Mouse (Mus musculus) retina, embryonic 14.5 days (tissue): ENCODE measurements at regions not wholly inside any gene's neighbourhood (a gene's known extent, or its start where the extent isn't known, plus 50 kb on each side); places are given as distances from the start of the nearest gene placed in this dataset.

Experiments
- DNase-seq: peaks from one replicate; pipeline ENCODE4 v3.0.0-alpha.2; 2015; ENCODE audit warnings: low spot score

DNA sequence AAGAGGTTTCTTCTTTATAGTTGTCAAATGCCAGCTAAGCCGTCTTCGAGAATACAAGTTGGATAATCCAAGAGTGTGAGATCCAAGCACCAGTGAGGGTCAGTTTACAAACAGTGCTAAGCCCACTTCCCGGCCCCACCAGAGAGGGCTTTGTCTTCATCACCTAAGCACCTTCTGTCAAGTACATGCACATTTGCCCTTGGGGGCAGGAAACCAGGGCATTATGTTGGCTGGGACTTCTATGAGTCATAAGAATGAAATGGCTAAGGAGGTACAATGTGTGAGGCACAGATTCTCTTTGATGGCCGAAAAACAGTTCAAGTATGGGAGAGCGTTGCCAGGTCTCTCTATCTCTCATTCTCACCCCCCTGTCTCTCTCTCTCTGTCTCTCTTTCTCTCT, 387.1 kb downstream of the Nedd1 start:
- DNase-seq = no peak

DNA sequence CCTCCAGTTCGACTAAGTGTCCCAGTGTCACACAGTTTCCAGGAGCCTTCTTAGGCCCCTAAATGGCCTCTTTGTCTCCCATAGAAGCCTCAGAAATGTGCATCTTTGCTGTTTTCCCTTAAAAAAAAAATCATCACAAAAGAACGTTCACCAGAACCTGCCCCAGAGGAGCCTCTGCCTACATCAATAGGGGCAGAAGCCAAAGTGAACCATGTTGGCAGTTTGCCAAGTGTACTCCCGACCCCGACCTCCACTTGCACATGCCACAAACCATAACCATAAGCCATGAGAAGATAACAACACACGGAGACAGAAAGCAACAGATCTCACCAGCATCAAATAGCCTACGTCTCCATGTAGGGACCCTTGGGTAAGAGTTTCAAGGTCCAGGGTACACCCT, 388.4 kb downstream of the Nedd1 start:
- DNase-seq = peak; percentile 64

DNA sequence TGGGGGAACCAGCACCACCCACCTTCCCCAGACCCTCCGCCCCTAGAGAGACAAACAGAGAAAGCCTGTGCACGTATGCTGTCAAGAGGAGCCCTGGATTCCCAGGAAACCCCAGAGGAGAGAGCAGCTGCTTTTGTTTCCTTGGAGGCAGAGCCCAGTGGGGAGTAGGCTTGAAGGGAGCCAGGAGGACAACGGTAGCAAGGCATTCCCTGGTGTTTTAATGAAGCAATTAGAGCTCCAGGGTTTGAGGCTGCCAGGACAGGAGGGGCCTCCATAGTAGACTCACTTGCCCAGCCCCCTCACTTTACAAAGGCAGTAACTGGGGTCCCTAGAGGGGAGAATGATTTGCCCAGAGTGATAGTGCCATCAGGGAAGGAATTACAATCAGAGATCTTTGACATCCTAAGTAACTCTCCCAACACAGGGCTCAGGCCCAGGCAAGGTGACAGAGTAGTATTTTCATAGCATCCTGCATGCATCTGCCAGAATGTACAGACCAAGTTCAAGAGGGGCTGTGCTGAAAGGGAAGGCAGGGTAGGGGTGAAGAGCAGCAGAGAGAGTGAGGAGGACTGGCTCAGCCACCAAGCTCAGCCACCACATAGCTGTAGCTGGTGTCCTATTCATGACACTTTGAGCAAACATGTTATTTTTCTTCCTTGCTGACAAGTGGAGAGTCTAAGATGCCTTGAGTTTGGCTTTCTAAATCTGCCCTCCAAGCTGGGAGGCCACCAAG, 389.0 kb downstream of the Nedd1 start:
- DNase-seq = peak; percentile 90

DNA sequence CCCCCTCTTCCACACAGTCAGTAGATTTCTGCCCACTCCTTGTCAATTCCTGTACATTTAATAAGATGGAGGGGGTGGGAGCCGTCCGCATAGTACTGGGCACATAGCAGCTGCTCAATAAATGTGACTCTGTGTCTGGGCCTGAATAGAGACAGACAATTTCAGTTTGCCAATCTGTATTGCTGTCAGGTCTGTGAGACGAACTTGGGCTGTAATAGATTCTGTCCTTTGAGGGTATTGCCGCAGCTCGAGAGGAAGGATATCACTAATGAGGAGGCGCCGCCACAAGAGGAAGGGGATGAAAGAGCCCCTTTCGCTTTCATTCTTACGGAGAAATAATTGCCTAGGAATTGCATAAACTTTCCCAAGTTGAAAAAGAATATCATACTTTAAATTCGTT, 392.1 kb downstream of the Nedd1 start:
- DNase-seq = no peak

DNA sequence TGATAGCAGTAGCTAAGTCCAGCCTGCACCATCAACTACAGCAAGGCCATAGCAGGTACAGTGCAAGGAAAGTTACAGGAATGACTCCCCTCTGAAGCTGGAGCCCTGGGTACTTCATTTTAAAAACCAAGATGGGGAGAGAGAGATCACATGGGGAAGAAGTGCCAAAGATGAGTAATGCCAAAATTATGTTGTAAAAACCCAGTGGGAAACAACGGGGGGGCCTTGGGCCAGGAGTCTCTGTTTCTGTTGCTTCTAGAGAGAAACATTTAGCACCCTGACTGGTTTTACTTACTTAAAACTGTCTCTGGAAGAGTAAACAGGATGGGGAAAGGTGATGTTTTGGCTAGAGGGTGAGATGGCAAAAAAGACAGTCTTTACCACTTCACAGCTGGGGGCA, 392.6 kb downstream of the Nedd1 start:
- no peak for DNase-seq

DNA sequence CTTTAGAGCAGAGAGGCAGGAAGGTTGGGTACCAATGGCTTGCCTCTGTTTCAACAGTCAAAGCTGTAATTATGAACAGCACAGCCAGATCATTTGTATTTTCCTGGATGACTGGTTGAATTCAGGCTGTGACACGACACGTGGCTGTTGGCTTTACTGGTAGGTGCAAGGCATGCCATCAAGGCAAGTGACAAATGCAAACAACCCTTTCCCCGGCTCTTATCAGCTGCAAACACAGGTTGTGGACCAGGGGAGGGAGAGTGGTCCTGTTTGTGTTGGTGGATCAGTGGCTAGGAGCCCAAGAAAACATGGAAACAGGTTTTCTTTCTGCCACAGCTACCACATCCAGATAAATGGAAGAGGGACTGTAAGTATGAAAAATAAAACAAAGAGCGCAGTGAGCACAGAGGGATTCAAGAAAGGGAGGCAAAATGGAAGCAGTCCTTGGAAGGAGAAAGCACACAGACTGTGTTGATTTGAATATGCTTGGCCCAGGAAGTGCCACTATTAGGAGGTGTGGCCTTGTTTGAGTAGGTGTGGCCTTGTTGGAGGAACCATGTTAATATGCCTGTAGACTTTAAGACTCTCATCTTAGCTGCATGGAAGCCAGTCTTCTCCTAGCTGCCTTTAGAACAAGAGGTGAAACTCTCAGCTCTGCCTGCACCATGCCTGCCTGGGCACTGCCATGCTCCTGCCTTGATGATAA, 396.8 kb downstream of the Nedd1 start:
- DNase-seq = no peak

DNA sequence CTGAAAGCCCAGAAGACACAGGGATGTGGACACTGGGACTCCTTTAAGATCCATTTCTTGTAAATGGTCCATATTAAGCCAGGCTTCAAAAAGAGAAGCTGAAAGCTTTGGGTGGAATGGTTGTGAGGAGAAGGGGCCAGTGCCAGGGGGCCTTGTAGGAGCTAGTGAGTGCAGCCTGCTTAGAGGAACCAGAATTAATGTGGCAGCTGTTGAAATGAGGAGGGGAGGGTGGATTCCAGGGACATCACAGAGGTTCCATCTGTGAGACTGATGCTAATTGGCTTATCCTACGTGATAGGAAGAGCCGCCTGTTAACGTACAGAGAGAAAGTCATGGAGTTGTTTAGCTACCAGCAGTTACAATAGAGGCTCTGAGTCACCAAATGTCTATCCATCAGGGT, 407.6 kb downstream of the Nedd1 start:
- DNase-seq = peak; percentile 71

DNA sequence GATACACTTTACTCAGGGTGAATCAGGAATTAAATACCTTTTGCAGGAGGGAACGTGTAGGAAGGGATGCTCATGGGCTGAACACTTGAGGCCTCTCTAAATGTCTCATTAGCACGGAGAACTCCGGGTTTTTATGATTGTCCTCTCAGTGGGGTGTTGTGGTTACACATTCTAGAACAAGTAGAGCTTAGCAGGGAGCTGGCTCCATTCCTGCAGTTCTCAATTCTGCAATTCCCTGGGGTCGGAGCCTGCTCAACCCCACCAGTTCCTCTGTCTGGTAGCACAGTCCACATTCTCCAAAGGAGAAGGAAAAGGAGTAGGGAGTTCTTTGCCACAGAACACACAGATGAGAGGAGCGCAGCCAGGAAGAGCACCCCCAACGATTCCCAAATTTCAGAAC, 409.9 kb downstream of the Nedd1 start:
- no peak for DNase-seq

DNA sequence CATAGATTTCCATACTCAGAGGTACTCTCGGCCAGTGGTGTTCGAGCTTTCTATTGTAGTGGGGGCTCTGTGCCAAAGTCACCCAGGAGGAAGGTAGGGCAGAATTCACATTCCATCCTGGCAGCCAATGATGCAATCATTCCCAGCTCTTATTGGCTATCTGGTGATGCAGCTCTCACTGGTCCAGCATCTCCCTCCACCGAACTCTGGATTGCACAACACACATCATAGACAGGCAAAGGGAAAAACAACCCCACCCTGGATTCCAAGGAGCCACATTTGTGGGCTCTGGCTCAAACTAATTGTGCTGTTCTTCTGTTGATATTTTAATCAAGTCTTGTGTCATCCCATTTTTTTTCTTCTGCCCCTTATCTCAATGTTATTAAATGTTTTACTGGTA, 413.6 kb downstream of the Nedd1 start:
- DNase-seq = no peak

DNA sequence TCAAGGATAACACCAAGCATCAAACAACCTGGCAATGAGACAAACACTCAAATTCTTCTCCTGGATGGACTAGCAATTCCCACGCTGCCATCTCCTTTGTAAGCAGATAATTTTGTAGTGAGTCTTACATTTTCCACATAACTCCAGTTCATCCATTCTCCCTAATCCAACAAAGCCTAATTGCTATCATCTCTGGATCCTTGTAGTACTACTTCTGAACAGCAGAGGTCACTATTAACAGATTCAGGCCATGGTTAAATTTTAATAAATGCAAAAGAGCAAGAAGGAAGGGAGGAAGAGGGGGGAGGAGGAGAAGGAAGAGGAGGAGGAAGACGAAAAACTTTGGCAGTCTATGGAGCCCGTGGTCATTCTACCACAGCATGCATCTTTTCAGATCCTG, 414.4 kb downstream of the Nedd1 start:
- DNase-seq = peak; percentile 83

DNA sequence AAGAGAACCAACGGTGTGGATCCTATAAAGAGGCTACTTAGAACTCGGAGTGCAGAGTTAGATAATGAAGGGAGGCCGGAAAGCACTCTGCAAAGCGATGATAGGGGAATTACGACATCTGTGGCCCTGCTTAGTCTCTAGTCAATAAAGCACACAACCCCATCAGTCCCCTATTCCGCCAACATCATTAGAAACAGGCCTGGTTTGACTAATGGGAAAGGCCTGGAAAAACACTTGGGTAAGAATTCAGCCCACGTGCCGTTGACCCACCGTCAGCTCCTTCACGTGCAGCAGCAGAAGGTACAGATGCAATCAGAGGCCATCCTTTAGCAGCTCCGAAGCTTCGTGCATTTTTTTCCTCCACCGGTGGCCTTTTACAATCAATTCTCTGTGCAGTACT, 423.5 kb downstream of the Nedd1 start:
- DNase-seq = no peak

DNA sequence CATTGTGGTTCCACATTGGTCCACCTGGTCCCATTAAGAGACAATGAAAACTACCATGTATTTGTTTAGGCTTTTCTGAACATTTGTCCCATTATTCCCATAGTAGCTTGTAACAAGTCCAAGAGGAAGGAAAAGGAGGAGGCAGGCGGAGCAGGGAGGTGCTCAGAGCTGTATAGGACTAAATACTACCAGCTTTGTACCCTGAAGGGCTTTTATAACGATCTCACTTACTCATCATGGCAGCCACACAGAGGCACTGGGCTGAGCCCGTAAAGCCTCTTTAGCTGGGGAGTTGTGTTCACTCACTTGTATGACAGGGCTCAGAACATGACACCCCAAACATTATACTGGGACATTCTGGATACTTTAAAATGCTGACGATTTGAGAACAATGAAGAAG, 425.4 kb downstream of the Nedd1 start:
- no peak for DNase-seq

DNA sequence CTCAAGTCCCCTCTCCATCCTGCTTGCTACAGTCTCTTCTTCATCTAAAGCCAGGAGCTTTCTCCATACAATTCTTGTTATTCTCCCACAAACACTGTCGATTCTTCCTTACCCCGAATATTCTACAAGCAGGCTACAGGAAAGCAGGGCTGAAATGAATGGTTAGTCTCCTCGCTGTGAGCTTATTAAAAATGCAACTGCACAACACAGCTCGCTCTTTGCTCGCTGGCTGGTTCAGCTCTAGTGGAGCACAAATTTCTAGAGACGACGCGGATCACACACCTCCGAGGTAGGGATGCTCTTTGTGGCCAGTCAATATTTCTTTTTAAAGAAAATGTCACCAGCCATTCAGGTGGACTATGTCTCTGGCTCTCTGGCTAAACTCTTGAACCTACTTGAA, 425.9 kb downstream of the Nedd1 start:
- peak; percentile 25 for DNase-seq

DNA sequence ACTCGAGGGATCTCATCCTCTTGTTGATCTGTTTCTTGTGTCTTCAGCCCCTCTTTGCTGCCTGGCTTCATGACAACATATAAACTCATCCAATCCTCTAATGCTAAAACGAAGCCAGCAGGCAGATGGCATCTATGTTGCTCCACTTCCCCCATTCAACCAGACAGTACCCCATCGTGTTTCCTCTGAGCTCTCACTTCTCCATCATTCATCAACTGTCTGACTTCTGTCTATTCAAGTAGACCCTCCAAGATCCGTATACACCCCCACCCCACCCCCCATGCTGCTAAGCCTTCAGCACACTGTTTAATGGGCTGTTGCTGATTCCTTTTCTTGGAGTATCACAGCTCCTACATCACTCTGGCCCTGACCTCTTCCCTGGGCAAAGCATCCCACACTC, 429.0 kb downstream of the Nedd1 start:
- DNase-seq = peak; percentile 39

DNA sequence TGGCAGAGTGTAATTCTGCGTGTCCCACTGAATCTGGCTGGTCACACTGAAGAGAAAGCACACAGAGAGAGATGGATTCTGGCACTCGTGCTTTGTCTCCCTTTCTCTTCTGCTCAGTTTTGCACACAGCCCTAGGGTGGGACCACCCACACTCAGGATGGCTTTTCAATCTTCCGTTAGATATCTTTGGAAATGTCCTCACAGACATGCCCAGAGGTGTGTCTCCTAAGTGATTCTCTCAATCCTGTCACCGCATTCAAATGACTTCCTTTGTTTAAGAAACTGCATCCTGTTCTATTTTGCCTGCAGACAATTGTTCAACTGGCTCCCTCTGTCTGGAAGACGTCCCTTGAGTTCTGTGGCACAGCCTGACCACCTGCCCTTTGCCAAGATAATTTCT, 433.0 kb downstream of the Nedd1 start:
- no peak for DNase-seq

DNA sequence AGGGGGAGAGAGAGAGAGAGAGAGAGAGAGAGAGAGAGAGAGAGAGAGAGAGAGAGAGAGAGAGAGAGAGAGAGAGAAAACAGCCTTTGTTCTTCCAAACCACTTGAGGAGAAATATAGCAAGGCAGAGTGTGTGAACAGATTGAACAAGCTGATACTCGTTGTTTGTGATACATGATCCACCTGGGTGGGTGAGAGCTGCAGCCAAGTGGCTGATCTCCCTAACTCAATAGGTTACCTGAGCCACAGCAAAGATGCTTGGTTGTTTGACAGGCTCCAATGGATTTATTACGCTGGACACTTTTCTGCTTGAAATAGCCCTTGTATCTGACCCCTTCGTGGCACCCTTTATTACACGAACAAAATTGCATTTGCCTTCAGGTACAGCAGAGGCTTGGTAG, 438.0 kb downstream of the Nedd1 start:
- DNase-seq = no peak

DNA sequence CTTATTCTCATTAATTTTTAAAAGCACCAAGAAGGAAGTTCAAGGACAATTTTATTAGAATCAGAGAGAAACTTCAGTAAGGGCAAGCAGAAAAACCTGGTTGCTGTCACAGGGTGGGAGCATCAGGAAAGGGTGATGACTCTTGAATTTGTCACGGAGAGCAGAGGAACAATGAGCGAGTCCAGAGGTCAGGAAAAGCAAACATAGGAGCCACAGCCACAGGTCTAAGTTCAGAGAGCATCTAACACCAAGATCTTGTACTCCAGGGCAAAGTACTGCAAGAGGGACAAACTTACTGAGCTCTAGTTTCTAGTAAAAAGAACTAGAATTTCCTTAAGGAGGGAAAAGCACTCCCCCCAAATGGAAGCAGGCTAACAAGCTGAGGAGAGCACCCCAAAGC, 444.2 kb downstream of the Nedd1 start:
- DNase-seq = no peak

DNA sequence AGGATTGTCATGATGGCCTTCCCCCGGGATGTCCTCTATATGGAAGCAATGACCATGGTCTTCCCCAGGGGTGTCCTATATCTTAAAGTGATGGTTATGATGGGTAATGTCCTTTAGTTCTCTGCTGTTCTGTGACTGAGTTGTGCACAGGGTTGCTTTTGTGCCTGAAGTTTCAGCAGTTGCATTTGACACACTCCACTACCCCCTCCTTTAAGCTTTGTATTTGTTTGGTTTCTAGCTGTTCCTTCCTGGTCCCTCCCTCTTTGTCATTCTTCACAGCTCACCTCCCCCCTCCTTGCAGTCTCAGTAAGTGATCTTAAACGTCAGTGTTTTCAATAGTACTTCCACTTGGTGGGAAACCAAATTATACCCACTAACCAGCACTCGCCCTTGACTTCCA, 464.4 kb downstream of the Nedd1 start:
- no peak for DNase-seq

DNA sequence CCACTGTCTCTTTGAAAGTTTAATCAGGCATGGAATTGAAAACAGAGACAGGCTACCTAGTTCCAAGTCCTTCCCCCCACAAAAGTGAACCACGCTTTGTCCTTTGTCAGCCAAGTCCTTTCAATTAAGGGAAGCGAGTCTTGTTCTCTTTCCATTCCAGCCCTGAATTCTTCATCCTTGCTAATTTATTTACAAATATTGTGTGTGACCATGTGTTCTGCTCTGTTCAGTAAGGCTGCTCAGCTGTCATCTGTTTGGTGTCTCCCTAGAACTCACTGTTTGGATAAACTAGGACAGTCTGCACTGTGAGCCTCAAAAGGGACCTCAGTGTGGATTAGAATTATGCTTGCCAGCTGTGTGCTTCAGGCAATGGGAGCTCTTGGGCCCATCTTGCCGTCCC, 473.6 kb downstream of the Nedd1 start:
- peak; percentile 52 for DNase-seq

DNA sequence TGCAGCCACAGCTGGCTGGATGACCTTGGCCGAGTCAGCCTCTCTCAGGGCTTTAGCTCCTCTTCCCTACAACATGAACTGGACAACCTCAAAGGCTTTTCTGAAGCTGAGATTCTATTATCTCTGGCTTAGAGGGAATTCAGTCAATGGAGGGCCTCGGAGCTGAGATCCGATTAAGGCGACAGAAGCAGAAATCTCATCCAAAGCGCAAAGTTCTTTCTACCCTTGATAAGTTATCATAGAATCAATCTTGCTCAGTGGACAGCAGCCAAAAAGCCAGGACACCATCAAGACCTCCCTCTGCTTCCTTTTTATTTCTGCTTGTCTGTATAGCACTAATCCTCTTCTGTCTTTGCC, 474.8 kb downstream of the Nedd1 start:
- DNase-seq = peak; percentile 44

DNA sequence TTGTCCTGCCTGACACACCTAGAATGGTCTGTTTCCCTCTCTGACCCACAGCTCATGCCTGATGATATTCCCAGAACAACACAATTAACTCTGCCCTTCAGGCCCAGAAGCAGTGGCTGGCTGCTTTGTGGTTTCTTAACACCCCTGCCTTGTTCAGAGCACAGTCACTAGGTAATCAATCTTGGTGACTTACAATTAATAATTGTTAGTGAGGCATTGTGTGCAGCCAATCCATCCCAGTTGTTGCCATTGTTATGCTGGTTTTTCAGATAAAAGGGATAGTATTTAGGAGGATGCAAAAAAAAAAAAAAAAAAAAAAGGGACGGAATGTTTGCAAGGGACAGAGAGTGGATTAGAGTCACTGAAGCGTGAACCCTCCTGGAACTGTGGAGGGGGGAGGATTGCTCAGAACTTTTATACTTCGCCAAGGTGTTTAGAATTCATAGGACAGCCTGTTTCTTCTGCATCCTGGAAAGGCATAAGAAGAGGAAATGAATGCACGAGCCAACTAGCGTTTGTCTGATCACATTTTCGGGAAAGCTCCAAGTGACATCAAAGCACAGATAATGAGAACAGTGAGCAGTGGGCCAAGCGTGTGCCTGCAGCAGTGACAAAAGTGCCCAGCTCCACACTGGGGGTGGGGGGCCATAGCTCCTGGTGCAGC, 475.3 kb downstream of the Nedd1 start:
- peak; percentile 37 for DNase-seq

DNA sequence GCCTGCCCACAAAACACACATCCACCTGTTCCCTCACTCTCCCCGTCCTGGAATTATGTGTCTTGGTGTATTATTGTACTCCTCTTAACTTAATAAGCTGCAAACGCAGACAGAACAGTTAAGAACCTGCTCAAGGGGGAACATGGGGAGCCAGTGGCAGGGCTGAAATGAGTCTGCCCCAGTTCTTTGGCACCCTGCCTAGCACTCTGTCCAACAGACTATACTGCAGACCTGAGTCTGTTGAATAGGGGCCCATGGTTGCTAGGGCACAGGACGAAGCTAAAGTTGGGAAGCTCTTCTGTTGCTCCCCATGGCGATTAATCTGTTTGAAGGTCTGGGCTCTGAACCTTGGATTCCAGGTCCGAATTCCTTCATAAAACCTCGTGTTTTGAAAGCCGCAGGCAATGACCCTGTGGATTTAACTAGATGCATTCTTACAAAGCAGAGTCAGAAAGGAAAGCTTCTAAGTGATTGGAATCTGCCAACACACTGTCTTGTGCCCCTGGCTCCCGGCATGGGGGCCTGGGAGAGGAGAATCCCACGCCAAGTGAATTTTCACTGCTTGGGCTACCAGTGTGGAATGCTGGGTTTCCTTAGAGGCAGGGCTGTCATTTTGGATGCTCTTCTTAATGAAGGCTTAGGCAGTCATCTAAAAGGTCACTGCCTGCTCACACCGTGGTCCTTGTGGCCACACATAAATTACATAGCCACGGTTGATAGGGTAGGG, 479.3 kb downstream of the Nedd1 start:
- peak; percentile 41 for DNase-seq

DNA sequence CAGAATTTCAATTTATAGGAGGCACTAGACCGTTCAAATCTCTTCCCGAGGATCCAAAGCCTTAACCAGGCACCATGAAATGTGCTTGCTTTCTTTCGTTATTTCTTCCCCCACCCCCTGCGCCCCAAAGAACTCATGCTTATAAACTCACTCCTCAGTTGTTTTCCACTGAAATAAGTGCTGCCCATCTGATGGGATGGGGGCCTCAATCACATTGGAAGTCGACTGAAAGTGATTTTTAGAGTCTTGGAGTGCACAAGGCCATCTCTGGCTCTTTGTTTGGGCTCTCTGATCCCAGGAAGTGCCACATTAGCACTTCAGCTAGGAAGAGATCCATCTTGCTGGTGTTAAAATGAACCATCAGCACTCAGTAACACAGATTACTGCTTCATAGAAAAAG, 484.3 kb downstream of the Nedd1 start:
- DNase-seq = no peak
